Mouse (Mus musculus): Measurements from ENCODE around the gene Ahnak.

The Ahnak gene

DNA sequence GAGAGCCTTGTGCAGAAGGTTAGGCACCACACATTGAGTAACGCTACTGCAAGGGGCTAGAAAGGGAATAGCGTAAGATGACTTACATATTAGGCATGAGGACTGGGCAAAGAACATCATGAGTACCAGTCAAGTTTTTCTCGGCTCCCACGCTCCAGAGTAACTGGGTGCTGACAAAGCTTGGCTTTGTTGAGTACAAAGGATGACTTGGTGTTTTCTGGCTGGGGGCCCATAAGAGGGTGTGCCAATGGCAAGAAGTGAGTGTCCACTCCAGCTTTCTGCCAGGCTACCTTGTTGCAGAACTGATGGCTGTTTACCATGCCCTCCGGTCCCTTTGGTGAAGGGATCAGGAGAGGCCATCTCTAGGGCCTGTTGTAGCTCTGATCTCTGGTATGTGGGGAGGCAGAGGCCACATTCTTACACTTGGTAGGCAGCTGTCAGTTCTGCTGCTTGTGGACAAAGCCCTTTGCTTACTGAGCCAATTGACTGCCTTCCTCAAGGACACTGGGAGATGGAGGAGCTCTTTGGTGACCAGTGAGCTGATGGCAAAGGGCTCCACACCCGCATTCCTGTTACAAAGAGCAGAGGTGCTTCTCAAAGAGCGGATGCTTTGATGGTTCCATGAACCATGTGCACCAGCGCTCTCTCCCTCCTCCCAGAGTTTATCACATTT lies 72.3 kb downstream of the Ahnak start:
- DNase-seq (ENCODE audit: extremely low read depth, insufficient read length, low spot score), result peak; percentile 76

DNA sequence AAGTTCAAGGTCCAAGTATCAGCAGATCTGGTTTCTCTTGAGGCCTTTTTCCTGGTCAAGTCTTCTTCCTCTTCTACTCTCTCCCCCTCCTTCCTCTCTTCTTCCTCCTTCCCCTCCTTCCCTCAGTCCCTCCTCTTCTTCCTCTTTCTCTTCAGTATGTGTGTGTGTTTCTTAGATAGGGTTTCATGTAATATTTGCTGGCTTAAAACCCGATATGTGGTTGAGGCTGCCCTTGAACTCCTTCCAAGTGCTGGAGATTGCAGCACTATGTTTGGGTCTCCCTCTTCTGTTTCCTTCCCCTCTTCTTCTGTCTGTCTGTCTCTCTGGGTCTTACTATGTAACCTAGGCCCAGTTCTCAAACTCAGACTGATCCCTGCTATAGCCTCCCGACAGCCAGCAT lies 73.7 kb downstream of the Ahnak start:
- DNase-seq (ENCODE audit: extremely low read depth, insufficient read length, low spot score), result no peak

- DNase-seq (ENCODE audit: extremely low read depth, insufficient read length, low spot score), result no peak
Measured at GRCm38 (mm10) chr19:9063831-9064230, 74.7 kb downstream of the Ahnak start.

- peak; percentile 51 for DNase-seq (ENCODE audit: extremely low read depth, insufficient read length, low spot score)
Measured at GRCm38 (mm10) chr19:9065621-9066561, 76.8 kb downstream of the Ahnak start.

GRCm38 (mm10) chr19:9067292-9067691 lies 78.2 kb downstream of the Ahnak start:
- DNase-seq (ENCODE audit: extremely low read depth, insufficient read length, low spot score), result no peak

GRCm38 (mm10) chr19:9069687-9070307 lies 80.7 kb downstream of the Ahnak start:
- no peak for DNase-seq (ENCODE audit: extremely low read depth, insufficient read length, low spot score)

- DNase-seq (ENCODE audit: extremely low read depth, insufficient read length, low spot score), result no peak
Measured at GRCm38 (mm10) chr19:9070316-9070715, 81.2 kb downstream of the Ahnak start.

- no peak for DNase-seq (ENCODE audit: extremely low read depth, insufficient read length, low spot score)
Measured at GRCm38 (mm10) chr19:9071456-9072156, 82.5 kb downstream of the Ahnak start.

DNA sequence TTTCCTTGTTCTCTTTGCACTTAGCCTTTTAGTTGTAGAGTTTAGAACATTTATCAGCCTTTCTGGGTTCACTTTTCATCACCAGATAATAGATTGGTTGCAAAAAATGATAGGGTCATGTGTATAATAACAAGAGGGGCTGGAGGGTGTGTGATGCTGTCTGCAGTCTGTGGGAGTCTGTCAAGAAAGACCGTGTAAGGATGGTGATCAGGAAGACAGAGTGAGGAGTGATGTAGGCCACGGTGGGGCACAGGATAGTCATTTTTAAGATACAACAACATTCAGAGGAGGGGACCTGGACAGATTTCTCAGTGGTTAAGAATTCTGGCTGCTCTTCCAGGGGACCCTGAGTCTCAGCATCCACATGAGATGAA lies 83.1 kb downstream of the Ahnak start:
- no peak for DNase-seq (ENCODE audit: extremely low read depth, insufficient read length, low spot score)

DNA sequence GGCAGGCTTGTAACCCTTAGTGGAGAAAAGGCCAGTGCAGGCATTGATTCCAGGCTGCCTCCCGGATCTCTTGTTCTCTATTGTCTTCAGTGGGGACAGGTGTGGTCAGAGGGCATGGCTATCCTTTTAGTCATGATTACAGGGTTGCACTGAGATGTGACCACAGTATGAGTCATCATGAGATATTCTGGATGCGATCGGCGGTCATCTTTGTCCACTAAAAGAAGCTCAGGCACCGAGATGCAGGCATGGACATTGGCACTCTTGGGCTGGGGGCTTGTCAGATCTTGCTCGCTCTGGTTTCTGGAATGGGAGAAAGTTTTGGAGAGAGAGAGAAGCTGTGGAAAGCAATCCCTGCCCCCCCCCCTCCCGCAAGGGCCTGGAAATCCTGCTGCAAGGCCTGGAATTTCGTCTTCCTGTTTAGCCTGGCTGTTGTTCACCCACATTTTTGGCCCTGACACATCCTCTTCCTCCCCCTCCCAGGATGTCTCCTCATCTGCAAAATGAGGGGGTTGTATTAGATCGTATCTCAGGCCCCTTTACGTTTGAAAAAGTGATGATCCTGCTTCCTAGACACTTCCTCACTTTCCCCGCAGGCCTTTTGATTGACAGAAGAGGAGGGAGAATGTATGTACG lies 84.8 kb downstream of the Ahnak start:
- DNase-seq (ENCODE audit: extremely low read depth, insufficient read length, low spot score), result peak; percentile 78

- no peak for DNase-seq (ENCODE audit: extremely low read depth, insufficient read length, low spot score)
Measured at GRCm38 (mm10) chr19:9074424-9074823, 85.3 kb downstream of the Ahnak start.

DNA sequence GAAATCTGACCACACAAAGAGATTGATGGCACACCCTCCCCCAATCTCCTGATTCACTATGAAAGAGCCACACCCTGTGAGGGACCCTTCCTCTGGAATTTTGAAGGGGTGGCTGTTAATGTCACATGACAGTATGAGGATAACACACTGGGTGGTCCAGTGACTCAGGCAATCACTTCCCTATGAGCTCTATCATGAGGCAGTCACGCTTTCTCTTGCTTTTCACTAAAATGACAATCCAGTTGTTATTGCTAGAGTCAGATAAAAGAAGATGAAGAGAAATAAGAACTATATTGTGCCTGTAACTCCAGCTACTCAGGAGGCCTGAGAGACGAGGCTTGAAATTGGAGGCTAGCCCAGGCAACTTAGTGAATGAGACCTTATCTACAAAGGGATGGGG lies 86.5 kb downstream of the Ahnak start:
- no peak for DNase-seq (ENCODE audit: extremely low read depth, insufficient read length, low spot score)

GRCm38 (mm10) chr19:9076035-9076434 lies 87.0 kb downstream of the Ahnak start:
- no peak for DNase-seq (ENCODE audit: extremely low read depth, insufficient read length, low spot score)

DNA sequence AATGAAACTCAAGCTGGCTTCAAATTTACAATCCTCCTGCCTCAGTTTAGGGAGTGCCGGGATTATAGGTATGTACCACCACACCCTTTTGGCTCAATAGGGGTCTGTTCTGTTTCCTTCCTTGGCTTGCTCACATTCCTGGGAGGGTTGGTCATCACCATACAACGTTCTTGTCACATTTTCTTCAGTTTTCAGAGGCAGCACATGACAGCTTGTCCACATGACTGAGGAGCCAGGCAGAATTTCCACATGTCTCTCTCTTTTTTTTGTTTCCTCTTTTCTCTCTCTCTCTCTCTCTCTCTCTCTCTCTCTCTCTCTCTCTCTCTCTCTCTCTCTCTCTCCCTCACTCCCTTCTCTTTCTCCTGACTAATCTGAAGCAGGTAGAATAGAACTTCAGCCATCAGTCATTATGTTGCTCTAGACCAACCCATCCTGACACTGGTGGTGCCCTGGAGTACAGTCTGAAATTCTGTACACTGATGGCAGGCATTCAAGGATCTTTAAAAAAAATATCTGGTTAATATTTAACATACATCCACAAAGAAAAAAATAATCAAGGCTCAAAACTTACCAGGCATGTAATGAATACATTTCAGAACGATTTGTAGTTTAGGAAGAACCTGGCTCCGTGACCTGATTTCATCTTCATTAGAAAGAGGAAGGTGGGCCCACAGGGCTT lies 88.0 kb downstream of the Ahnak start:
- DNase-seq (ENCODE audit: extremely low read depth, insufficient read length, low spot score), result peak; percentile 55

- peak; percentile 58 for DNase-seq (ENCODE audit: extremely low read depth, insufficient read length, low spot score)
Measured at GRCm38 (mm10) chr19:9079916-9080315, 90.8 kb downstream of the Ahnak start.

DNA sequence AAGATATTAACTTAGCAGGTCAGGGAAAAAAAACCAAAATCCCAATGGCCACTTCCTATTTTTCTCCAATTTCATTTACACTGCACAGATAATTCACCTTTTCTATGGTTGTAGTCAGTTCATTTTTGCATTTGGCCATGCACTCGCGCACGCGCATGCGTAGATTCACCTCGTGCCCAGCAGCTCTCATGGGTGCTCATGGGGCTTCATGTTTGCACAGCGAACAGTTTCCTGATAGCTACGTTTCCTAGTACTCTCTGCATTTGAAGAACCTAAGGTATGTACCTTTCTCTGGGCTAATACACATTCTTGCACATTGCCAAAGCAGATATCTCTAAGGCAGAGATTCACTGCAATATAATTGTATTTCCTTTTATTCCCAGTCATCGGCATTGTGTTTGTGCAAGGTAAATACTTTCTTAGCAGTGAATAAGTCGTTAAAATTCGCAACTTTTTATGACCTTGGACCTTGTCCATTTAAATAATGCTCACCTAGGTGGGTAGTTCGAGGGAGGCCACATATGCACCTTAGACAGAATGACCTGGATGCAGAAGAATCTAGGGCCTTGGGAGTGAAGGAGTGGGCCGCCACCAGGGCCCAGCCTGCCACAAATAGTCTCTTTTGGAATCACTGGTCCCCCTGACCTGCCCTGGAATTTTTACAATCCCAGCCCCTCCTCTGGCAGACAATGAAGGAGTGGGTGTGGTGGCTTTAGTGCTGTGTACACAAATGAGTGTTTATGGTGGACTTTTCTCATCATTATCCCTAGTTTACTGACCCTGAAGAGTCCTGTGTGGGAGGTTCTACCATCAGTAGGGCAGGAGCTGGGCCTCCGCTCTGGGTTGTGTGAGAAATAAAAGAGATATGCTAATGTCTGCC lies 92.5 kb downstream of the Ahnak start:
- no peak for DNase-seq (ENCODE audit: extremely low read depth, insufficient read length, low spot score)

- peak; percentile 79 for DNase-seq (ENCODE audit: extremely low read depth, insufficient read length, low spot score)
Measured at GRCm38 (mm10) chr19:9082191-9083009, 93.3 kb downstream of the Ahnak start.

- peak; percentile 38 for DNase-seq (ENCODE audit: extremely low read depth, insufficient read length, low spot score)
Measured at GRCm38 (mm10) chr19:9083010-9083355, 93.9 kb downstream of the Ahnak start.
